Mouse (Mus musculus): Measurements from ENCODE around the gene Gbp5. TPM values are rescaled to one million over a fixed set of nuclear protein-coding genes. Genes with fewer than 3 reads are reported as not detected.
"Not testable (repeated sequence)": the region's sequence is repeated elsewhere in the genome, so short reads cannot be mapped to it uniquely, and the experiment has no call there.

The Gbp5 gene
- total RNA-seq, 2 experiments from 2014 or later: 1.2 to 1.4 TPM

DNA sequence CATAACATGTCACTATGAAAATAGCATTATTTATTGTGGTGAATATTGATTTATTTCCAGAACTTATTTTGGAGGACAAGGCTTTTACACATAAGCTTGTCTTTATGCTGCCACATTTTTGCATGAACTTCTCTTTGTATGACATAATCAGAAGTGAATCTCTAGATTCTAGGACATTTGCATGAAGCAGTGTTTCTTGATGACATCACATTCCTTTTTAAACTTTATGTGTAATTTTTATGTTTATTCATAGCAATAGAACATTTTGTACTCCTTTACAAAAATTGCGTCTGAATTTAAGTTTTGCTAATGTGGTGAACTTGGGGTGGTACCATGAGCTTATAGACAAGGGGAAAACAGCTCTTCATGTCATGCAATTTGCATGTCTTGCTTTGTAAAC is 41.9 kb downstream of the Gbp5 start:
- intact Hi-C loops (cut with DNase I): no loop called here
- DNase-seq: no peak

DNA sequence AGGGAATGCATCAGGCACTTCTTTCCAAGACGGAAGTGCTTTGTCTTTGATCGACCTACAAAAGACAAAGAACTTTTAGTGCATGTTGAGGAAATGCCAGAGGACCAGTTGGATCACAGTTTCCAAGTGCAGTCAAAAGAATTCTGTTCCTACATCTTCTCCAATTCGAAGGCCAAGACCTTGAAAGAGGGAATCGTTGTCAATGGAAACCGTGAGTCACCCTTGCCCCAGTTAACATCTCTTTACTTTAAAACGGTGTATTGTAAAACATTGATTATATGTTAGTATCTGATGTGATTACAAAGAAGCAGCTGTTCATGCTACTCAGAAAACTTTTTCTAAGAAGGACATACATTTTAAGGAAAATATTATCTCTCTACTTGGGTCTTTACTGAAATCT is 47.6 kb downstream of the Gbp5 start:
- intact Hi-C loops (cut with DNase I): no loop called here
- no peak for DNase-seq

DNA sequence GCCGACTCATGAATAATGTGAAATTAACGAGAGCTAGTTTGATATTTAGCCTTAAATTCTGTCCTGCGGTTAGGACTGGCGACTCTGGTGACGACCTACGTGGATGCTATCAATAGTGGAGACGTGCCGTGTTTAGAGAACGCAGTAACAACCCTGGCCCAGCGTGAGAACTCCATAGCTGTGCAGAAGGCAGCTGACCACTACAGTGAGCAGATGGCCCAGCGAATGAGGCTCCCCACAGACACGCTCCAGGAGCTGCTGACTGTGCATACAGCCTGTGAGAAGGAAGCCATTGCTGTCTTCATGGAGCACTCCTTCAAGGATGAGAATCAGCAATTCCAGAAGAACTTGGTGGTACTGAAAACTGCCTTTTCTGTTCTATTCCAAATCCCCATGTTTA is 49.0 kb downstream of the Gbp5 start:
- DNase-seq; intact Hi-C loops (cut with DNase I): not testable (repeated sequence)

DNA sequence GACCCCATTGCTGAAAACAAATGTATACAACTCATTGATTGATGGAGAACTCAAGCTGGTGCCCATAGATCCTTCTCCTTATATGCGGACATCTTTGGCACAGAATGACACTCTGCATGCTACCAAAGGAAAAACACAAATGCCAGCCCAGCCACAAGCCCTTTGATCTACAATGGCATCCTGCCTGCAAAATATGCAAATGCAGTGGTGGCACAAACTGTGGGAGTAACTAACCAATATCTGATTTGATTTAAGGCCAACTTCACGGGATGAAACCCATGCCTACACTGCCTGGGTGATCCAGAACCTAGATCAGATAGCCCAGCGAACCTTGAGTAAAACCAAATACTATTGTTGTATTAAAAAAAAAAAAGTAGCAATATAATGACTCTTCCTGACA is 52.9 kb downstream of the Gbp5 start:
- intact Hi-C loops (cut with DNase I): no loop called here
- DNase-seq: peak; percentile 26

DNA sequence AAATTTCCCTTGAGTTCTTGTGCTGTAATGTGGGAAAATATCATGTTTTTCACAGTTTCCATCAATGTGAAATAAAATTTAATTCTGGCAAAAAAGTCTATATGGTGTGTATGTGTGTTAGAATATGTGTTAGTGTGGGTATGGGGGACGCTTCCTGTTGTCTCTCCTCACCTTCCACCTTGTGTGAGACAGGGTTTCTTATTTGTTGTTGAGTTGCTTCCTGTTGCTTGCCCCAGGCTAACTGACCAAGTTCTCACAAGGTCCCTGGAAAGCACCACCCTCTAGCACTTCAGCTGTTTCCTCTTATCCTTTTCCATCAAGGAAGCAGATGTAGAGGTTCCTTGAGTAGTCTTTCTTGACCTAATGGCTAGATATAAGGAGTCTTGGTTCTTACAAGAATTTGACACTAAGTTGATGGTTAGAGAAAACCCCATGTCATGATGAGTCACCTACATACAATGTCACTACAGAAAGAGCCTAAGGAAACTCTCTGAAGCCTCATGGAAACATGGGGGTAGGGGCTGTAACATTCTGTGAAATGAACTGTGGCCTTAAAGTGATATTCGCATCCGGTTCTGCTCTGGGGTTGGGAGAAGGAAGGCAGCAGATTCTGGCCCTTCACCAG is 56.4 kb downstream of the Gbp5 start:
- intact Hi-C loops (cut with DNase I): no loop called here
- no peak for DNase-seq

DNA sequence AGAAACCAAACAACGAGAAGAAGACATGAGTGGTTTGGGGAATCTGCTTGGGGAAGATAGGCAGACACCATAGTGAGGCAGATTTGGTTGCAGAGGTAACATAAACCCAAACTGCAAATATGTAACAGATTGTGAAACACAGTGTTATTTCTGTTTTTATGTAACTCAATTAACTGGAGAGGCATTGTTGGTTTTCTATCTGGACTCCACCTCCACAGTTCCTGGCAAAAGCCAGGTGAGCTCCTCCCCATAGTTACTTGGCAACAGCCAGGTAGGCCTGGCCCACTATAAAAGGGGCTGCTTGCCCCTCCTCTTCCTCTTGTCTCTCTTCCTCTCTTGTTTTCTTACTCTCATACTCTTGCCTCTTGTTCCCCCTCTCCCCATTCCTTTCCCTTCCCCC is 60.8 kb downstream of the Gbp5 start:
- DNase-seq: no peak
- intact Hi-C loops (cut with DNase I): no loop called here

DNA sequence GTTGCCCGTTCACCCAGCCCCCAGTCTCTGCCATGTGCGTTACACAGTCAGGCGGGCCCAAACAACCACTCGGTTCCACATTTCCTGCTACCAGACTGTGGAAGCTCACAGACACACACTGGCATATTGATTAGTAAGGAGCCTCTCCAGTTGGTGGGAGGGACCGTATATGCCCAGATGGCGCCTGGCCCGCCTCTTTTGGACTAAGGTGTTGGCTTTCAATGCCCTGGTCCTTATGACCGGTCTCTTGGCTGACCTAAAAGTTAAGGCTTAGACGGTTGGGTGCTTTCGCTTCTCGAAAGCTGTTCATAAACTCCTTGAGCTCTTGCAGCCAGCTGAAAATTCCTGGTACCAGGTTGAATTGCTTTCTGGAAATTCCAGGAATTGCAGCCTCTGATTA is 61.8 kb downstream of the Gbp5 start:
- DNase-seq: peak; percentile 37
- intact Hi-C loops (cut with DNase I): no loop called here

DNA sequence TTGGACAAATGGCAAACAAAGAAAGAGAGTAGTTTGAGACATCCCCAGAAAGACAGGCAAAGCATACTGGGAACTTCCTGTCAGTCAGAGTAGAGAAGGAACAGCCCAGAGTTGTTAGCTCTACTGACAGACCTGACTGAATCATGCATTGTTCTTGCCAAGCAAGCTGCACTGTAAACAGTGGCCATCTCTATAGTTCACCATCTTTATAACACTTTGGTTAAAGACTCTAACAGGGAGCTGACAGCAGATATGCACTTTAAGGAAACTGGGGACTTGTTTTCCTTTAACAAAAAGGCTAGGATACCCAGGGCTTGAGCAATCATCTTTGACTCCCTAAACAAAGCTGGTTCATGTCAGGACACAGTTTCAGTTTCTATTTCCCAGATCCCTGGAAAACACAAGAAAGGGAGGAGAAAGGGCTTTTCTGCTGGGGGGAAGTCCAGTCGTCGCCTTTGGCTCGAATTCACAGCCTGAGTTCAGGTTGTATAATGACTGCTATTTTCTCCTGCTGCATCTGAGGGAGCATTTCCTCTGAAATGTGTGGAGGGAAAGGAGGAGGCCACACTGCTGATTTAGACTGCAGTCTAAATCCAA is 66.0 kb downstream of the Gbp5 start, which contains the start of gene Gbp3:
Gbp3 (plus strand) TSS at position 395 of the 597 bp plus-strand sequence.
- DNase-seq: no peak
- intact Hi-C loops (cut with DNase I): loop anchor here (5.0 kb wide), 1 partner anchor 67 kb away; the partner anchor contains the start of gene Gbp5

DNA sequence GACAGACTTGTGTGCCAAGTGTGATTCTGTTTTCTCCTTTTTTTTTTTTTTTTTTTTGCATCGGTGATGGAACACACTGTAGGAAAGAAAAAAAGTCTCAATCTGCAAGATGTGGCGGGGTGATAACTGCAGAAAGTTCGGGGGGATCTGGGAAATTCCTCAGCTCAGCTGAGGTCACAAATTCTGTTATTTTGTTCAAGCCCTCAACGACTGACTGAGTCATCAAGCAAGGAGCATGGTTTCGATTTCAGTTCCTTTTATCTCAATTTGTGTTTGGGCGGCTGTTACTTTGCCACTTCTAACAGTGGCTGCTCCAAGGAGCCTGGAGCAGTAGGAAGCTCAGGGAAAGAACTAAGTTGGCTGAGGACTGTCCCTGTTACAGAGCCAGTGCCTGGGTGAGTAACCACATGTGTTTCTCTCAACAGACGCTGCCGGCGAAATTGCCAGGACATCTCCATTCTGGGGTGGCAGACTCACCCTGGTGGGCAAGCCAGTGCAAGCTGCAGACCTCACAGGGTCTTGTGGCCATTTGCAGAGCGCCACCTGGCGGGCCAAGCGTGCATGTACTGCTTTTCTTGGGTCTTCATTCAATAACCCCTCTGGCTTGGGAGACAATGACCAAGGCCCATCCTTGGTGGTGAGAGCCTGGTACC is 66.6 kb downstream of the Gbp5 start:
- intact Hi-C loops (cut with DNase I): loop anchor here (5.0 kb wide), 1 partner anchor 68 kb away; the partner anchor contains the start of gene Gbp5
- DNase-seq: peak; percentile 93

DNA sequence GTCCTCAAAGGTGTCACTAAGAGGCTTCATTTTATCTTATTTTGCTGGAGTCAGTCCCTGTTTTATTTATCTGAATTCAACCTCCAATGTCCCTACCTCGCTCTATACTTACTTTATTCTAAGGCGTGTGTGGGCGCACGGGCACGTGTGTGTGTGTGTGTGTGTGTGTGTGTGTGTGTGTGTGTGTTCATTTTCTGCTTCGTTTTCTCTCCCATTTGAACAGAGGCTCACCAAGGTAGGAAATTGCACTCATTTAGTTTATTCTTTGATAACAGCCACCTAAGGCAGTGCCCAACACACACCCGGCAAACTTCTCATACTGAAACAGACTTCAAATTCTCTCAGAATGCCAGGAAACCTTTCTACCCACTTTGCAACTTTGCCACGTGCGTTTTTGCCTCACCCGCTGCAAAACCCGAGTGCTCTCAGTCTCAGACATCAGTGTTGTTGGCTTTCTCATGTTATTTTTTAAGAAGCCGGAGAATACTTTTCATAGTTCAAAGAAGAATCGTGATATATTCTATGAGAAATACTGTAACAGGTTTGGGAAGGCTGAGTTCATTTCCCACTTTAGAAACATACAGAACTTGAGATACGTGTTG is 67.4 kb downstream of the Gbp5 start:
- no peak for DNase-seq
- intact Hi-C loops (cut with DNase I): loop anchor here (5.0 kb wide), 1 partner anchor 69 kb away; the partner anchor contains the start of gene Gbp5

DNA sequence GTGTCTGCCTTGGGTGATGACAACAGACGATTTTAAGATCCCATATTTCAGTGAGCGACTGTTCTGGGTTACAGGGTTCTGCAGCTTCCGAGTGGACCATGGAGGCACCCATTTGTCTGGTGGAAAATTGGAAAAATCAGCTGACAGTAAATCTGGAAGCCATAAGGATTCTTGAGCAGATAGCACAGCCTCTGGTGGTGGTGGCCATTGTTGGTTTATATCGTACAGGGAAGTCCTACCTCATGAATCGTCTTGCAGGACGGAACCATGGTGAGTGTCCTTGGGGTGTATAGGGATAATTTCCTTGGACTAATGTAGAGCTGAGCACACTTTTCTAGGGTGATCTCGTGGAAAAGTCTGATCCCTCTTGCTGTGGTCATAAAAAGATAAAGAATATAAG is 67.9 kb downstream of the Gbp5 start:
- intact Hi-C loops (cut with DNase I): loop anchor here (5.0 kb wide), 1 partner anchor 69 kb away; the partner anchor contains the start of gene Gbp5
- DNase-seq: no peak

DNA sequence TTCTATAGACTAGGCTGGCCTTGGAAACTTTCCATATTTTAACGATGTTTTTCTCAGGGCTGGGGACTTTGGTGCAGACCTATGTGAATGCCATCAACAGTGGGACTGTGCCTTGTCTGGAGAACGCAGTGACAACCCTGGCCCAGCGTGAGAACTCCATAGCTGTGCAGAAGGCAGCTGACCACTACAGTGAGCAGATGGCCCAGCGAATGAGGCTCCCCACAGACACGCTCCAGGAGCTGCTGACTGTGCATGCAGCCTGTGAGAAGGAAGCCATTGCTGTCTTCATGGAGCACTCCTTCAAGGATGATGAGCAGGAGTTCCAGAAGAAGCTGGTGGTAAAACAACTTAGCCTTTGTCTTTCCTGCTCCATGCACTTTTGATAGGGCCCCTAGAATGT is 73.7 kb downstream of the Gbp5 start:
- intact Hi-C loops (cut with DNase I); DNase-seq: not testable (repeated sequence)

DNA sequence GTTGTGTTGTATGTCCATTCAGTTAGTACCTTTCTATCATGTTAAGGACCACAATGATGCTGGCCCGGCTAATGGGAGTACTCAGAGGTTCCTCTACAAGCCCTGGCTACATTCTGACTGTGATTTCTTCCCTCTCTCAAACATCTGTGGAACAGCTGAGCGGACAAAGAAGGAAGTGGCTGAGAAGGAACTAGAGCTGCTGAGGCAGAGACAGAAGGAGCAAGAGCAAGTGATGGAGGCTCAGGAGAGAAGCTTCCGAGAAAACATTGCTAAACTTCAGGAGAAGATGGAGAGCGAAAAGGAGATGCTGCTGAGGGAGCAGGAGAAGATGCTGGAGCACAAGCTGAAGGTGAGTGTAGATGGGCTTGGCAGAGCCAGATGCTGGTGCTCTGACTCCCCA is 77.0 kb downstream of the Gbp5 start:
- intact Hi-C loops (cut with DNase I): no loop called here

More for the DNA sequence above, 77.0 kb downstream of the Gbp5 start:
- no peak for DNase-seq

Other genes with a start within 250 kb of the Gbp5 start
- 10 to 100 TPM; 16.7 to 19.3 TPM for gene Pdlim5, start 98.3 kb upstream of the Gbp5 start, total RNA-seq (2021)
- gene Gbp7, start 36.4 kb downstream of the Gbp5 start, total RNA-seq (2021): 1 to 10 TPM; 2.5 to 2.8 TPM
- 1 to 10 TPM; 2.9 to 3.5 TPM for gene Gbp3, start 66.0 kb downstream of the Gbp5 start, total RNA-seq (2021)
- gene Gbp2b, start 100.9 kb downstream of the Gbp5 start, total RNA-seq (2021): not detected
- under 1 TPM; 0.77 to 0.90 TPM for gene Gbp2, start 126.6 kb downstream of the Gbp5 start, total RNA-seq (2021)
- 1 to 10 TPM; 2.8 to 3.3 TPM for gene Kyat3, start 207.1 kb downstream of the Gbp5 start, total RNA-seq (2021)